10 mouse cellular contexts compared by ENCODE assay signal in the genomic region with DNA sequence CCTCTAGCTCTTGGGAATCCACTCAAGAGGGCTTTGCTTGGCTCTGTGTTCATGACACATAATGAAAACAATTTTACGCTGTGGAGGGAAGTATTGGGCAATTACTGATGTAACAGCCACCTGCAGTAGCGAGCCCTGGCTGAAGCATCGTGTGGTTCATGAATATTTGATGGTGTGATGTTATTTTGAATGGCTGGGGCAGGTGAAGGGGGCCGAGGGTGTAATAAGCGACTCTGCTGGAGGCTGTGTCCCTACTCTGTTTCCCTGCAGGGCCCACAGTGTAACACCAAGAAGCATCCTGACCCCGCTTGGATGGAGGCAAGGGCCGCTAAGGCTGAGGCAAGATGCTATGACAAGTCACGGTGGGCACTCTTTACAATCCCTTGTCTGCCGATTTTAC.
DNase-seq lines count a peak whose midpoint lies in the region; ATAC-seq and TF ChIP-seq lines count a peak whose summit lies in the region.
"Had no signal": no experiment of that assay in that cellular context is flagged by ENCODE, and none has a peak within 500 bp of the region (broad histone marks: within the 10 kb centered on the region; RNA-seq: fewer than 3 reads in every experiment).

No protein-coding gene starts in this region.

- H3K27ac ChIP-seq in limb, embryonic 11.5 days (replicated peaks; ENCODE audit: low read depth, low read length): no peak overlapping the region
- no peak overlapping the region for H3K27ac ChIP-seq in limb, embryonic 10.5 days
- peak overlapping the region; percentile 43; the same call in 1 of the 2 replicates for H3K27ac ChIP-seq in forebrain, embryonic 11.5 days (ENCODE audit: low read depth, low read length)
- no peak overlapping the region for H3K27ac ChIP-seq in hindbrain, postnatal 0 days
- H3K27ac ChIP-seq in neural tube, embryonic 12.5 days: no peak overlapping the region

- 18% methylated on average over 9 of the region's 9 CpGs for whole genome bisulfite sequencing in limb, embryonic 11.5 days
- WGBS in limb, embryonic 10.5 days: 33% methylated on average over 9 of the region's 9 CpGs
- 4% methylated on average over 9 of the region's 9 CpGs for WGBS in forebrain, embryonic 11.5 days
- WGBS in hindbrain, postnatal 0 days: 6% methylated on average over 9 of the region's 9 CpGs
- WGBS in neural tube, embryonic 12.5 days: 5% methylated on average over 9 of the region's 9 CpGs
- WGBS in lung, adult 2 months: 40% methylated on average over 9 of the region's 9 CpGs

- no peak overlapping the region for H3K4me3 ChIP-seq in limb, embryonic 11.5 days (ENCODE audit: low read depth, low read length)
- H3K4me3 ChIP-seq in limb, embryonic 10.5 days: no peak overlapping the region
- H3K4me3 ChIP-seq in forebrain, embryonic 11.5 days (ENCODE audit: low read depth, low read length): no peak overlapping the region
- H3K4me3 ChIP-seq in hindbrain, postnatal 0 days (ENCODE audit: low read length): no peak overlapping the region
- H3K4me3 ChIP-seq in neural tube, embryonic 12.5 days: no peak overlapping the region
- no peak overlapping the region for H3K4me3 ChIP-seq in lung, adult 2 months (replicated peaks; ENCODE audit: extremely low read depth, low read depth, low read length)

- H3K27me3 ChIP-seq in limb, embryonic 11.5 days (ENCODE audit: control insufficient read depth, insufficient read depth, low read length): no peaks in the 10 kb centered on the region
- peaks cover 6% of the 10 kb centered on the region for H3K27me3 ChIP-seq in limb, embryonic 10.5 days (ENCODE audit: low read depth, poor library complexity, severe bottlenecking)
- H3K27me3 ChIP-seq in forebrain, embryonic 11.5 days (ENCODE audit: control insufficient read depth, insufficient read depth, low read length): peaks cover 36% of the 10 kb centered on the region
- peaks cover 45% of the 10 kb centered on the region; the same call in 1 of the 2 replicates for H3K27me3 ChIP-seq in hindbrain, postnatal 0 days (ENCODE audit: insufficient read depth, low read length)
- peaks cover 53% of the 10 kb centered on the region for H3K27me3 ChIP-seq in neural tube, embryonic 12.5 days (replicated peaks)

- no peak overlapping the region for H3K4me2 ChIP-seq in limb, embryonic 11.5 days (ENCODE audit: low read depth, severe bottlenecking)
- peak overlapping the region; percentile 32; the same call in 1 of the 2 replicates for H3K4me2 ChIP-seq in forebrain, embryonic 11.5 days (ENCODE audit: low read depth, low read length, severe bottlenecking)
- H3K4me2 ChIP-seq in hindbrain, postnatal 0 days (ENCODE audit: low read depth, low read length): peak overlapping the region; percentile 26; the same call in 1 of the 2 replicates
- 0 out of 2 replicates have a peak overlapping the region, but pooled peaks have one; percentile 27 for H3K4me2 ChIP-seq in neural tube, embryonic 12.5 days (replicated peaks)

- no peak for ATAC-seq in limb, embryonic 11.5 days (ENCODE audit: insufficient number of reproducible peaks, low FRiP score, low TSS enrichment, low read depth)
- peak; percentile 77 for ATAC-seq in forebrain, embryonic 11.5 days (replicated peaks; ENCODE audit: low FRiP score)
- ATAC-seq in hindbrain, postnatal 0 days: no peak
- ATAC-seq in neural tube, embryonic 12.5 days (ENCODE audit: low FRiP score, low read depth): peak; percentile 79

- no peaks in the 10 kb centered on the region for H3K36me3 ChIP-seq in limb, embryonic 11.5 days (ENCODE audit: control insufficient read depth, insufficient read depth, low read length)
- no peaks in the 10 kb centered on the region for H3K36me3 ChIP-seq in limb, embryonic 10.5 days
- no peaks in the 10 kb centered on the region for H3K36me3 ChIP-seq in forebrain, embryonic 11.5 days (ENCODE audit: control insufficient read depth, insufficient read depth, low read length)
- no peaks in the 10 kb centered on the region for H3K36me3 ChIP-seq in hindbrain, postnatal 0 days (ENCODE audit: insufficient read depth, low read length)
- H3K36me3 ChIP-seq in neural tube, embryonic 12.5 days: no peaks in the 10 kb centered on the region

- no peak for TF ChIP-seq POLR2A in lung, adult 2 months (IDR thresholded peaks at IDR 0.05; ENCODE audit: borderline replicate concordance, extremely low read depth, low read depth, low read length)

- DNase-seq in limb, embryonic 11.5 days (ENCODE audit: low spot score): peak; percentile 22
- DNase-seq in limb, embryonic 10.5 days (ENCODE audit: low spot score): no peak
- DNase-seq in forebrain, embryonic 11.5 days (ENCODE audit: low spot score): peak; percentile 57
- DNase-seq in hindbrain, postnatal 0 days (ENCODE audit: low spot score): no peak
- no peak for DNase-seq in kidney, postnatal 25 days
- DNase-seq in adrenal gland, postnatal 25 days: no peak
- DNase-seq in lung, adult 2 months: no peak
- DNase-seq: heart, postnatal 36 days; lung, postnatal 36 days had no signal

- H3K9me3 ChIP-seq in limb, embryonic 11.5 days (ENCODE audit: control insufficient read depth, low read length): no peaks in the 10 kb centered on the region
- no peaks in the 10 kb centered on the region for H3K9me3 ChIP-seq in limb, embryonic 10.5 days (replicated peaks)
- no peaks in the 10 kb centered on the region for H3K9me3 ChIP-seq in forebrain, embryonic 11.5 days (ENCODE audit: control insufficient read depth, low read length)
- H3K9me3 ChIP-seq in hindbrain, postnatal 0 days (ENCODE audit: low read length): no peaks in the 10 kb centered on the region
- no peaks in the 10 kb centered on the region for H3K9me3 ChIP-seq in neural tube, embryonic 12.5 days

- no peak overlapping the region for H3K9ac ChIP-seq in limb, embryonic 11.5 days (ENCODE audit: low read length)
- H3K9ac ChIP-seq in forebrain, embryonic 11.5 days (ENCODE audit: low read length): no peak overlapping the region
- H3K9ac ChIP-seq in hindbrain, postnatal 0 days (replicated peaks; ENCODE audit: low read length): no peak overlapping the region
- H3K9ac ChIP-seq in neural tube, embryonic 12.5 days: no peak overlapping the region

- H3K4me1 ChIP-seq in limb, embryonic 11.5 days (ENCODE audit: control insufficient read depth, insufficient read depth, low read length): peaks cover 5% of the 10 kb centered on the region
- peaks cover 22% of the 10 kb centered on the region for H3K4me1 ChIP-seq in limb, embryonic 10.5 days
- H3K4me1 ChIP-seq in forebrain, embryonic 11.5 days (replicated peaks; ENCODE audit: control insufficient read depth, insufficient read depth, low read length): peaks cover 15% of the 10 kb centered on the region; the same call in 1 of the 2 replicates
- H3K4me1 ChIP-seq in hindbrain, postnatal 0 days (ENCODE audit: insufficient read depth, low read length): no peaks in the 10 kb centered on the region
- peaks cover 10% of the 10 kb centered on the region; the same call in 1 of the 2 replicates for H3K4me1 ChIP-seq in neural tube, embryonic 12.5 days
- no peaks in the 10 kb centered on the region for H3K4me1 ChIP-seq in lung, adult 2 months (ENCODE audit: control insufficient read depth, insufficient read depth, low read length)

- no peak for TF ChIP-seq CTCF in hindbrain, postnatal 0 days (IDR thresholded peaks at IDR 0.05; ENCODE audit: low read depth)
- no peak for TF ChIP-seq CTCF in lung, adult 2 months (IDR thresholded peaks at IDR 0.05; ENCODE audit: insufficient read depth, low read length)

Comparison
In these comparisons a context has a peak if more than half of its experiments do, and no peak if none do; other contexts are left out.
1. DNase-seq: peak in limb, embryonic 11.5 days (single experiment) and forebrain, embryonic 11.5 days (single experiment); none in limb, embryonic 10.5 days (single experiment), hindbrain, postnatal 0 days (single experiment), kidney, postnatal 25 days (0 of 2), adrenal gland, postnatal 25 days (single experiment) and lung, adult 2 months (single experiment).
2. ATAC-seq: peak in forebrain, embryonic 11.5 days (single experiment) and neural tube, embryonic 12.5 days (single experiment); none in limb, embryonic 11.5 days (single experiment) and hindbrain, postnatal 0 days (single experiment).